Mouse (Mus musculus) testis, adult 2 months (tissue): ENCODE results near the gene Htr2c.

Experiments
- CTCF ChIP-seq: fragments of 200-500 bp; IDR thresholded peaks from 2 replicates; pipeline ENCODE4 v1.5.1; 2012; ENCODE audit warnings: low read depth, mild to moderate bottlenecking, inconsistent platforms, low read length, moderate library complexity; ENCODE audit not compliant: control insufficient read depth, insufficient read depth, insufficient replicate concordance
- POLR2A ChIP-seq: fragments of 200-500 bp; IDR thresholded peaks from 2 replicates; pipeline ENCODE4 v1.6.1; 2012; ENCODE audit warnings: low read depth, mild to moderate bottlenecking, inconsistent platforms, low read length, moderate library complexity; ENCODE audit not compliant: control insufficient read depth

DNA sequence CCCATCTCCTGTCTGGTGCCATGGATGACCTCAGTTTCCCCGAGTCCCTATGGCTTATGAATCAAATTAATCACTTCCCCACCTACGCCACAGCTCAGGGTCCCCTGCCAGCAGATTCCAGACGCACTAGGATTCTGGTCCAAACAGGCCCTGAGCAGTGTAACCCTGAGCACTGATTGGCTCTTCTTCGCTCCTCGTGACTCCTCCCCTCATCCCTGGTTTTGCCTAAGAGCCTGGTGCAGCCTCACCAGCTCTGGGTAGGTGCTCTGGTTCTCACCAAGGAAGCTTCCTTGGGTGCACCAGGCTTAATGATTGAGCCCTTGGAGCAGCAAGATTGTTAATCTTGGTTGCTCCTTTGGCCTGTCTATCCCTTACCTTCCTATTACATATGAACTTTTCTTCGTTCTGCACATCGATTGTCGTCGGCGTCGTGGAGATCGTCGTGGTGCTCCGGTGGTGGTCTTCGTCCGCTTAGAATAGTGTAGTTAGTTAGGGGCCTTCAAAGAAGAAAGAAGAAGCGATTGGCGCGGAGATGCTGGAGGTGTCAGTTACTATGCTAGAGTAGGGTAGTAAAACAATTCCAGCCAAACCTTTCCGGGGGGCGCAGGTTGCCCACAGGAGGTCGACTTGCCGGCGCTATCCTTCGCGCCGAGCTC is at the start of gene Htr2c:
- TF ChIP-seq CTCF (no peak), POLR2A (no peak)
